Mouse (Mus musculus) CH12.LX (cell line): ENCODE data around the gene C5ar1.

ENCODE experiments used
- CHD2 ChIP-seq: IDR thresholded peaks from 2 replicates; pipeline ENCODE4 v1.6.1; 2011; ENCODE audit warnings: low read length, improper control_type of control experiment
- CTCF ChIP-seq, 2 experiments: IDR thresholded peaks in 1 of 2; conservative IDR thresholded peaks in 1 of 2; 2 replicates each; pipeline ENCODE4 v1.5.1; 2011 to 2012; ENCODE audit warnings: low read depth in 2 of 2, low read length in 2 of 2, improper control_type of control experiment in 1 of 2, inconsistent platforms in 1 of 2, mild to moderate bottlenecking in 1 of 2, moderate library complexity in 1 of 2
- HCFC1 ChIP-seq: IDR thresholded peaks from 2 replicates; pipeline ENCODE4 v1.6.1; 2012; ENCODE audit warnings: low read depth, mild to moderate bottlenecking, inconsistent platforms, low read length, improper control_type of control experiment
- JUND ChIP-seq: conservative IDR thresholded peaks from 2 replicates; pipeline ENCODE4 v1.6.1; 2011; ENCODE audit warnings: low read depth, low read length, improper control_type of control experiment
- MAX ChIP-seq: IDR thresholded peaks from 2 replicates; pipeline ENCODE4 v1.6.1; 2011; ENCODE audit warnings: low read length, improper control_type of control experiment
- MEF2A ChIP-seq: IDR thresholded peaks from 2 replicates; pipeline ENCODE4 v1.6.1; 2014; ENCODE audit warnings: low read depth, mild to moderate bottlenecking, inconsistent platforms, low read length, improper control_type of control experiment, borderline replicate concordance
- MXI1 ChIP-seq: IDR thresholded peaks from 2 replicates; pipeline ENCODE4 v1.6.1; 2011; ENCODE audit warnings: mild to moderate bottlenecking, low read depth, low read length, improper control_type of control experiment
- MYC ChIP-seq: IDR thresholded peaks from 2 replicates; pipeline ENCODE4 v1.6.1; 2011; ENCODE audit warnings: low read depth, mild to moderate bottlenecking, improper control_type of control experiment, low read length
- NRF1 ChIP-seq: IDR thresholded peaks from 2 replicates; pipeline ENCODE4 v1.6.1; 2014; ENCODE audit warnings: low read depth, mild to moderate bottlenecking, inconsistent platforms, low read length, improper control_type of control experiment, moderate library complexity
- POLR2A ChIP-seq: IDR thresholded peaks from 2 replicates; pipeline ENCODE4 v1.6.1; 2011; ENCODE audit warnings: low read depth, mild to moderate bottlenecking, improper control_type of control experiment, low read length
- RAD21 ChIP-seq: IDR thresholded peaks from 2 replicates; pipeline ENCODE4 v1.6.1; 2011; ENCODE audit warnings: low read depth, mild to moderate bottlenecking, low read length, improper control_type of control experiment, moderate library complexity
- TCF12 ChIP-seq: IDR thresholded peaks from 2 replicates; pipeline ENCODE4 v1.6.1; 2014; ENCODE audit warnings: low read depth, mild to moderate bottlenecking, inconsistent platforms, low read length, improper control_type of control experiment
- USF2 ChIP-seq: conservative IDR thresholded peaks from 2 replicates; pipeline ENCODE4 v1.6.1; 2011; ENCODE audit warnings: low read depth, low read length, improper control_type of control experiment

DNA sequence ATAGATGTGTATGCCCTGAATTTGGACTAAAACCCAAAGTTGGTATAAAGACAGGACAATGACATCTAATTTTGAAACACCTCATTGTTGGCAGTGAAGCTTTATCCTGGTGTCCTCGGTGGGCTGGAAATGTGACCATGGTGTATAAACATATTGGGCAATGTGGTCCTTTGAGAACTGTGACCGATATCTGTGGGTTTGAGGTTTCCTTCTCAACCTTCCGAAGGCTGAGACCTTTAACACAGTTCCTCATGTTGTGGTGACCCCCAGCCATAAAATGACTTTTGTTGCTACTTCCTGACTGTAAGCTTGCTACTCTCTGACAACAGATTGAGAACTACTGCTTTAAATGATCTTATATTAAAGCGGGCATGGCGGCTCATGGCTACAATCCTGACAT, 8.7 kb downstream of the C5ar1 start:
- TF ChIP-seq HCFC1: no peak
- no peak for TF ChIP-seq MAX
- no peak for TF ChIP-seq TCF12
- no peak for TF ChIP-seq USF2
- no peak for TF ChIP-seq CTCF (conservative IDR thresholded peaks at IDR 0.05 in 1 of 2, IDR thresholded peaks at IDR 0.05 in 1 of 2; ENCODE audit: low read depth in 2 of 2, low read length in 2 of 2)
- no peak for TF ChIP-seq JUND
- no peak for TF ChIP-seq POLR2A
- no peak for TF ChIP-seq CHD2
- no peak for TF ChIP-seq MEF2A
- TF ChIP-seq RAD21: no peak
- no peak for TF ChIP-seq MYC
- TF ChIP-seq MXI1: no peak
- no peak for TF ChIP-seq NRF1
